Mouse (Mus musculus) ovary, adult 10 weeks (tissue): ENCODE results near the gene Ccdc97. TPM values are rescaled to one million over a fixed set of nuclear protein-coding genes. Genes with fewer than 3 reads are reported as not detected.

ENCODE experiments used
- polyA plus RNA-seq: library from polyadenylated mRNA; stranded (reverse); fragments of 350-450 nt; fragmentation: Illumina TruSeq; extraction: RNeasy Lipid Tissue Mini Kit (QIAGEN cat#74804); gene quantifications from one replicate; pipeline ENCODE4 v1.2.3, GENCODE M21; 2014

Ccdc97 gene
- 1.5 TPM for polyA plus RNA-seq

GRCm38 (mm10) chr7:25718788-25719417 is at the start of gene Ccdc97:
Ccdc97 (minus strand) TSS chr7:25719088.

DNA sequence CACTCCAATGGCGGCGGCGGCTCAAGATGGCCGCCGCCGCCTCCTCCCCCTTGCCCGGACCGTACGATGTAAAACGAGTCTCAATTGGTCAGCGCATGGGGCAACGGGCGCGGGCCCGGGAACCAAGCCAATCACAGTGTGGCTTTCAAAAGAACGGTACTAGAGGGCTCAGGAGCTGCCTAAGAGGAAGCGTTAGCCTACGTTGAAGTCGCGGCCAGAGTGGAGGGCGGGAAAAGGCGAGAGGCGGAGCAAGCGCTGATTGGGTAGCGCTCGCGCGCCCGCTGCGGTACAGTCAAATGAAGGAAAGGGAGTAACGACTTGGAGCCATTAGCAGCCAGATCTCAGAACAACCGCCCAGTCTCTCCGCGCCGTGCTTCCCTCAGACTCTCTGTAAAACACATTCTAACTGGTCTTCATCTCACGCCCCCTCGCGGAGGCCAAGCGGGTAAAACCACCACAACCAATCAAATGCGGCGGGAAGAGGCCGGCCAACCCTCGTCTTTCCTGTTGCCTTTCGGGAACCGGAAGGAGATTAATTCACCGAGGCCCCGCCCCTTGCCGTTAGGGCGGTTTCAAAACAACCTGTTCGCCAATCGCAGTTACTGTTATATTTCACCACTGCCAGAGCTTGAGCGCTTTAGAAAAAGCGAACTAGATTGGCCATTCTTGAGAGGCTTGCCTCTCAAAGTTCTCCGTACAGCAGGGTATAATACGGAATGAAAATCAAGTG is 36.0 kb upstream of the Ccdc97 start, which contains the start of gene Hnrnpul1:
Gene Hnrnpul1 (minus strand): TSS at position 20 of the 730 bp plus-strand sequence.

GRCm38 (mm10) chr7:25686680-25687531 is 32.0 kb downstream of the Ccdc97 start, which contains the start of gene Tgfb1:
Tgfb1 (plus strand) TSS chr7:25687002.

DNA sequence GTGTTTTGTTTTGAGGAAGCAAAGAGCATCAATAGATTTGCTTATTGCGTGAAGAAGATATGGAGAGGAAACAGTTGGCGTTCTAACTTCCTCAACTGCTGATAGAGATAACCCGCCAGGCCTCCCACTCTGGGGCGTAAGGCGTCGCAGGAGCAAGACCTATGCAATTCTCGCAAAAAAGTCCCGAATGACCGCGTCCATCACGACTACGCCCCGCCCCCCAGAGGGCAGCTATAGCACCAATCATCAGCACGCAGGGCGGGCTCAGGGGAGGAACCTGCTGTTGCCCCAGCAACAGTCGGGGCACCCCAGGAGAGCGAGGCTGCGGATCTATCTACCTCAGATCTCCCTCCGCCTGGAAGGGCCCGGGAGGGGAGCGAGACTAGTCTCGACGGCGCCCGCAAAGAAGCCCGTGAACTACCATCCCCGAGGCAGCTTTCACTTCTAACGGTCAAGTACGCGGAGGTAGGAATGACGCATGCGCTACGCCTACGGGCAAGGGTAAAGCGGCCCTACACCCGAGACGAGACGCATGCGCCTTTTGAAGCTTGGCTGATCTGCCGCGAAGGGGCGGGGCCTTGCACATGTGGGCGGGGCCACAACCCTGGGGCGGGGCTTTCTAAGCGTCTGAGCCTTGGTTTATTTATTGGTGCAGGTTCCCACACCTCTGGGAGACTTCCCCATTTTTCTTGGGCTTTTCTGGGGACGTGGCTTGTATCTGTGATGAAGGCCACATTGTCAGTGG is 38.2 kb downstream of the Ccdc97 start, which contains the start of gene B9d2:
Gene B9d2 (plus strand): TSS at position 267 of the 745 bp plus-strand sequence.

DNA sequence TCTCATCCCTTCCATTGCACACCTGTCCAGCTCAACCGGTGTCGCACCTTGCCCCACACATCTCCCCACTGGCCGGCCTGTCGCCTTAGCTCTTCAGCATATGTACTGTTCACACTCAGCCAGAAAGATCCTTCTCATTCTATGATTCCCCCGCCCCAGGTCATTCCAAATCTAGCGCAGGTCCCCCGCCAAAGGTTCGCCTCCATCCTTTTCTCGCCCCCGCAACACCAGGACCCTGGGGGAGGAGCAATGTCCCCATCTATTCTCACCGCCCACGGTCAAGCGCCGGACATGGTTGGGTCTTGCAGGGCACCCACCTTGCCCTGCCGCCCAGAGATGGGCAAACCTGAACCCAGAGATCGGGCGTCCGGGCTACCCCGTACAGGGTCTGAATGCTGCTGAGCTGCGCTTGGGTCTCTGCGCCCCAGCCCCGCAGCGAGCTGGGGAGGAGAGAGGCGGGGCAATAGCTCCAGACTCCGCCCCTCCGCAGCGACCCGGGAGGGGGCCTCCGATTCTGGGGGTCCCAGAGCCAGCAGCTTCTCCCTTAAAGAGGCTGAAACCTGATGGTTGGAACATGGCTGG is 44.1 kb downstream of the Ccdc97 start, which contains the start of gene Tmem91:
Gene Tmem91 (minus strand): TSS at position 448 of the 582 bp plus-strand sequence.

Other genes starting within 250 kb of the Ccdc97 start
- gene Ceacam1, start 241.5 kb downstream of the Ccdc97 start, polyA plus RNA-seq: 8.6 TPM
- gene Ceacam2, start 179.2 kb downstream of the Ccdc97 start, polyA plus RNA-seq: 0.31 TPM
- not detected for gene Erich4, start 103.2 kb downstream of the Ccdc97 start, polyA plus RNA-seq
- 9.7 TPM for gene Dmac2, start 99.7 kb downstream of the Ccdc97 start, polyA plus RNA-seq
- 0.51 TPM for gene B3gnt8, start 92.4 kb downstream of the Ccdc97 start, polyA plus RNA-seq
- gene Bckdha, start 60.1 kb downstream of the Ccdc97 start, polyA plus RNA-seq: not detected
- gene Exosc5, start 59.9 kb downstream of the Ccdc97 start, polyA plus RNA-seq: 0.60 TPM
- not detected for gene Tmem91, start 43.9 kb downstream of the Ccdc97 start, polyA plus RNA-seq
- not detected for gene B9d2, start 38.3 kb downstream of the Ccdc97 start, polyA plus RNA-seq
- gene Tgfb1, start 32.1 kb downstream of the Ccdc97 start, polyA plus RNA-seq: 0.74 TPM
- 65.2 TPM for gene Hnrnpul1, start 35.7 kb upstream of the Ccdc97 start, polyA plus RNA-seq
- 127 TPM for gene Axl, start 69.6 kb upstream of the Ccdc97 start, polyA plus RNA-seq
- gene Cyp2s1, start 97.8 kb upstream of the Ccdc97 start, polyA plus RNA-seq: 3.5 TPM
- gene Cyp2b10, start 178.5 kb upstream of the Ccdc97 start, polyA plus RNA-seq: 0.54 TPM